13 mouse cellular contexts compared by ENCODE assay signal in the genomic region with DNA sequence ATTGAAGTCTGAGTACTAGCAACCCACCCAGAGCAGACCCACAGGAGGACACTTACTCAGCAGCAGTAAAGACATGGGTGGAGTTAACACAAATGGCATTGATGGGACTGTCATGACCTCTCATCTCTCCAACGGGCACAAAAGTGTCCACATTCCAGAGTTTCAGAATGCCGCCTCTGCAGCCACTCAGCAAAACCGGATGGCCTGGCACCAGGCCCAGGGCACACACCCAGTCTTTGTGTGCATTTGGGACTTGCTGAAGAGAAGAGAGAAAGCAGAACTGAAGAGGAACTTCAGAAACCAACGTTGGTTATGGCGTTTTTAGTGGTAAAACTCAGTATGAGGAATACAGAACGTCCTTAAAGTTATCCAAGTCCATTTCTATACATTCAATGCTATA.
DNase-seq lines count a peak whose midpoint lies in the region; ATAC-seq lines count a peak whose summit lies in the region.
"Had no signal": no experiment of that assay in that cellular context is flagged by ENCODE, and none has a peak within 500 bp of the region (broad histone marks: within the 10 kb centered on the region; RNA-seq: fewer than 3 reads in every experiment).

No protein-coding gene starts in this region.

- peak; percentile 9 for DNase-seq in adrenal gland, postnatal 14 days
- no peak for DNase-seq in adrenal gland, adult 2 months
- peak; percentile 10 for DNase-seq in kidney, postnatal 14 days
- no peak for DNase-seq in kidney, adult 9 months
- DNase-seq in lung, postnatal 25 days (ENCODE audit: low spot score) = peak; percentile 10
- DNase-seq in testis, postnatal 10 days (ENCODE audit: low spot score) = no peak
- DNase-seq in embryo, embryonic 10.5 days (ENCODE audit: low spot score) = no peak
- DNase-seq: adrenal gland, postnatal 36 days; midbrain, embryonic 14.5 days had no signal

- no peaks in the 10 kb centered on the region for H3K36me3 ChIP-seq in heart, embryonic 14.5 days (ENCODE audit: control insufficient read depth, insufficient read depth, low read length)
- H3K36me3 ChIP-seq: liver, embryonic 12.5 days had no signal

- H3K27me3 ChIP-seq in heart, embryonic 14.5 days (ENCODE audit: control insufficient read depth, insufficient read depth, low read length) = no peaks in the 10 kb centered on the region
- H3K27me3 ChIP-seq: forebrain, embryonic 15.5 days; liver, embryonic 12.5 days had no signal

- no peaks in the 10 kb centered on the region for H3K9me3 ChIP-seq in heart, embryonic 14.5 days (ENCODE audit: control insufficient read depth, low read length)
- H3K9me3 ChIP-seq: forebrain, embryonic 15.5 days; liver, embryonic 12.5 days had no signal

- 0 out of 2 replicates have a peak, but pooled peaks have one; percentile 31 for ATAC-seq in heart, embryonic 14.5 days (ENCODE audit: insufficient number of reproducible peaks, insufficient read depth, low FRiP score, low read depth)
- ATAC-seq: forebrain, embryonic 15.5 days; liver, embryonic 12.5 days had no signal

- no peak overlapping the region for H3K4me3 ChIP-seq in heart, embryonic 14.5 days (ENCODE audit: control insufficient read depth in 1 of 2, insufficient read depth in 1 of 2, low read depth in 1 of 2, low read length in 2 of 2)
- H3K4me3 ChIP-seq: forebrain, embryonic 15.5 days; liver, embryonic 12.5 days had no signal

- peaks cover 10 to 17% of the 10 kb centered on the region in 2 experiments for H3K4me1 ChIP-seq in heart, embryonic 14.5 days (ENCODE audit: control insufficient read depth in 2 of 2, insufficient read depth in 2 of 2, low read length in 2 of 2)
- H3K4me1 ChIP-seq: forebrain, embryonic 15.5 days; liver, embryonic 12.5 days had no signal

- no peak overlapping the region for H3K9ac ChIP-seq in heart, embryonic 14.5 days (ENCODE audit: low read length)
- H3K9ac ChIP-seq: forebrain, embryonic 15.5 days; hindbrain, embryonic 14.5 days; liver, embryonic 12.5 days had no signal

- 27% methylated on average over 6 of the region's 6 CpGs for WGBS in heart, embryonic 14.5 days

- H3K4me2 ChIP-seq in heart, embryonic 14.5 days (ENCODE audit: low read length) = 0 out of 2 replicates have a peak overlapping the region, but pooled peaks have one; percentile 11
- H3K4me2 ChIP-seq: forebrain, embryonic 15.5 days; hindbrain, embryonic 14.5 days; liver, embryonic 12.5 days had no signal

- peak overlapping the region; percentile 19 to 49; a peak in 3 of 4 replicates for H3K27ac ChIP-seq in heart, embryonic 14.5 days (replicated peaks in 1 of 2; ENCODE audit: control insufficient read depth in 1 of 2, insufficient read depth in 1 of 2, low read depth in 2 of 2, low read length in 2 of 2)
- H3K27ac ChIP-seq: forebrain, embryonic 15.5 days; hindbrain, embryonic 14.5 days; liver, embryonic 12.5 days had no signal

Comparison
In these comparisons a context has a peak if more than half of its experiments do, and no peak if none do; other contexts are left out.
1. DNase-seq: peak in adrenal gland, postnatal 14 days (single experiment), kidney, postnatal 14 days (single experiment) and lung, postnatal 25 days (single experiment); none in adrenal gland, adult 2 months (single experiment), kidney, adult 9 months (single experiment), testis, postnatal 10 days (single experiment) and embryo, embryonic 10.5 days (single experiment).